Mouse (Mus musculus): ENCODE measurements around the gene Cdh23.

DNA sequence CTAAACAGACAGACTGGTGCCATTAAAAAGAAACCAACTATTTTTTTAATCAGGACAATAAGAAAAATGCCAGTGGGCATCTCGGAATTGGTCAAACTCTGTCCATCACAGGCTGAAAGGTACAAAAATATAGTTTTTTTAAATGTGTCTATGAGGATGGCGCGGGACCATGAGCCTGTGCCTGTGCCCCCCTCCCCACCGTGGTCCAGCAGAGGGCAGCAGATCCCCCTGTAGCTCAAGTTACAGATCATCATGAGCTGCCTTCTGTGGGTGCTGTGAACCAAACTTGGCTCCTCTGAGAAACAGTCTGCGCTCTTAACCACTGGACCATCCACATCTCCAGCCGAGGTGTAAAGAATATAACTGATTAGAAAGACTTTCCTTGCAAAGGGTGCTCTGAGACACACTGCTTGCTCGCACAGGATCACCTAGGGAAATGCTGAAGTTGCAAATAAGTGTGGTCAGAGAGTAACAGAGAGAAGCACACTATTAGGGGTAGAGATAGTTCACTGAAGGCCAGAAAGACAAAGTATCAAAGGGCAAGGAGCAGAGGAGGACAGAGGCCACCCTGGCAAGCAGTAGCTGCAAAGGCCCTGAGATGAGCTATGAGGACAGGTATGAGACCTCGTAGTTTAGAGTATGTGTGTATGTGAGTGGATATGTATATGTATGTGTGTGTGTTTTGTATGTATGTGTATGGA lies 74.7 kb downstream of the Cdh23 start:
- TF ChIP-seq GATA1 (IDR thresholded peaks at IDR 0.05; ENCODE audit: borderline replicate concordance, low read length) = no peak
- TF ChIP-seq FLI1 (IDR thresholded peaks at IDR 0.05; ENCODE audit: low read length) = no peak
